Mouse (Mus musculus): ENCODE measurements around the gene Nell2.

Nell2 gene

DNA sequence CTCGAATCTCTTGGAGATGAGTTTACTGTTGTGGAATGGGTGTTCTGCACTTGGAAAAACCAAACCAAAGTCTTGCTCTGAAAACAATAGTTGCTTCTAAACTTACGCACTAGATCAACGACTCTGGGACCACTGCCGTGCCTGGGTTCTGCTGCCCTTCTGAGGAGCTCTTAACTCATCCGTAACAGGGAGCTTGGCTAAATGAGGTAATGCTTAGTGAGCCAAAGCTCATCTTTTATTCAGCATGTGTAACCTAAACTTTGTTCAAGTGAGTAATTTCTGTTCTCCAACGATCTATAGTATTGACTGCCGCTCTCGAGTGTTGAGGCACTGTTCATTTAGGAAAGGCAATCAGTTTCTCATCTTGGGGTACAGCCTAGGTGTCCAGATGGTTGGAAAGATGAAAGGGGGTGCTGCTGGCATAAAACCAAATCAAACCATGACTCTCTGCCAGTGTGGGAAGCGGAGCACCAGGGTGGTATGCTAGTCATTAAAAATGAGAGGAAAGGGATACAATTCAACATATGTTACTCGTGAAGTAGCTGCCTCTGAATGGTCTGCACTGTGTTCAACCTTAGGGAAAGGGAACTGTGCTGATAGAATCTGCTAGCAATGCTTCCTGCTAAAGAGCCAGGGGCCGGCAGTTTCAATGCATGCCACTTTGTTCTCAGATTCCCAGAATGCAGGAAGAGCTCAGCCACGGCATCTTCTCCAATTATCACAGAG, 311.6 kb downstream of the Nell2 start:
- DNase-seq: no peak

- DNase-seq: no peak
These were observed 317.8 kb downstream of the Nell2 start for GRCm38 (mm10) chr15:95210551-95210950.

DNA sequence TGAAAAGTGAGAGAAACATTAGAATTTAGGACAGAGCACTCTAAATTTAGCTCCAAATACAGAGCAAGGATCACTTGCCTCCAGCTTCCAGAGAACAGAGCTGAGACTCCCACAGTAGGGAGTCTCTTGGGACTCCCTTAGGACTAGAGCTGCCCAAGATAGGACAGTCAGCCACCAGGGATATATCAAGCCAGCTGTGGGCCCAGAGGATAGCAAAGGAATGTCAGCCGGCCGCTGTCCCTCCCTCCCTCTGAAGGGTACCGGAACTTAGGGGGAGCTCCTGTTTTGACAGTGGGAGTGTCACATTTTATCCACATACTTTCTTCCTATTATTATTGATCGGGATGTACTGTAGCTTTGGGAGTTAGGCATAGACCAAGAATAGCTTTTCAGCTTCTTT, 319.2 kb downstream of the Nell2 start:
- DNase-seq: no peak

DNA sequence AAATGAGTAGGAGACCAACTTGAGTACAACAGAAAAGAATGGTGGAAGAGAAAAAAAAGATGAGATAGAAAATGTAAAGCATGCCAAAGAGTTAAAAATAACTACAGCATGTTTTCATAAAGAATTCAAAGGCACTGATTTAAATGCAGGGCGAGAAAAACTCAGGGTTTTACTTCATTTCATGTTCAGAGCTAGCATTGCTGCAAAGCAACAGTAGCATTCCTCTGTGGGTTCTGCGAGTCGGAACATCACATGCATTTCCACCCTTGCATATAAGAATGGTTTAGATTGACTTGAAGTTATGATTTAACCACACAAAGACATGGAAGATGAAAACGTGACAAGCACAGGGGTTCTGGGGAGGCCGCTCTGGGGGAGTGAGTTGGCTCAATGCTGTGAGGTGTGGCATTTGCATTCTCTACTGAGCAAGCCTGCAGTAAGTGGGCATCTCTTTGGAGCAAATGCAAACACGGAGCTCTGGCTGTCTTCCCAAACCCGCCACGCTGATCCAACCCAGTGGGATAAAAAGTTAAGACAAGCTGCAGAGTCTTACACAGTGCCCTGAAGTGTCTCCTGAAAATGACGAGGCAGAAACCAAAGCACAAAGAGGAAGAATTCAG, 334.6 kb downstream of the Nell2 start:
- no peak for DNase-seq

DNA sequence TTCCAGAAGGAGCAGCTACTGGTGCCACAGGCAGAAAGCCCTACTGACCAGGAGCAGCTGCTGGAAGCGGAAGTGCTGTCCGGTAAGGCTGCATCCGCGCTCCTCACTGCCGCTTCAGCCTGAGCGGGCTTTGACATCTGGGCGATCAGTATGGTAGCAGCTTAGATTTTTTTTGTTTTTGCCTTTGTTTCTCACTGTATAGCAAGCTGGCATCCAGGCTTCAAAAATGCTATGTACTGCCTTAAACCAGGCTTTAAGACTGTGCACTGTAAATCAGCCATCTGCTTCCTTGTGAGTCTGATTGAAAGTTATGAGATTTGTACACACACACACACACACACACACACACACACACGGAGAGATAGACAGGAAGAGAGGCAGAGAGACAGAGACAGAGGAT, 335.4 kb downstream of the Nell2 start:
- DNase-seq: no peak

GRCm38 (mm10) chr15:95186226-95186625, 342.1 kb downstream of the Nell2 start:
- no peak for DNase-seq

GRCm38 (mm10) chr15:95185419-95185818, 342.9 kb downstream of the Nell2 start:
- DNase-seq: no peak

DNA sequence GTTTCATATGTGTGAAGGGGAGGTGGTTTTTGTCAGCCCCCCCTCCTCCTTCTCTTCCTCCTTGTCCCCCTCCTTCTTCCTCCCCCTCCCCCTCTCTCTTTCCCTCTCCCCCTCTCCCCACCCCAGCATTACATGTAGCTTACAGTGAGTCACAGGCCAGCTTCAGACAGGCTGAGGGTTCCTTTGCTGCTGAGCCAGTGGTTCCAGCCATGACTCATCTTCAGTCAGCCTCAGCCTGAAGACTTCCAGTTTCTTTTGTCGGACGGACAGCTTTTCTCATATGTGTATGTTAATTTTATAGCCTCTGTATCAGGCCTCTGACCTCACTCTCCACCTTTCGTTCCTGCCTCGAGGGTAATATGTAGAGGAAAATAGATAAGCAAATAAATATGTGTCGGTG, 344.9 kb downstream of the Nell2 start:
- DNase-seq: no peak

GRCm38 (mm10) chr15:95156828-95157227, 371.5 kb downstream of the Nell2 start:
- no peak for DNase-seq

- DNase-seq: no peak
These were observed 383.2 kb downstream of the Nell2 start for GRCm38 (mm10) chr15:95145118-95145517.

DNA sequence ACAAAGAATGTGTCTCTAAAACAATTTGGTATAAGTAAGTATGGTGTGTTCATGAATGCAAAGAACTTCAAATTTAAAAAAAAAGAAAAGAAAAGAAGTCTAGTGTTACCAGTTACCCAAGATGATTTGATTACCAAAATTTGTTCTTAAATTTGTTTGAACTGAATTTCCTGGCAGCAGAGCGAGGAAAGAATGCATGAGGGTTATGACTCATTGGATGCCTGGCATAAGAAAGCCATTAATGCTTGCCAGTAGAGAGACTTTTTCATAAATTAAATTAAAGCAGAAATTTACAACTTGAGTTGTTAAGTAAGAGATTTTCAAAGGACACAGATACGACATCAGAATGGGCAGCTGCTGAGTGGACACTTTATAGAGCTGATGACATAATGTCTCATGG, 384.2 kb downstream of the Nell2 start:
- no peak for DNase-seq

GRCm38 (mm10) chr15:95138709-95139409, 389.5 kb downstream of the Nell2 start:
- DNase-seq: no peak

GRCm38 (mm10) chr15:95137018-95137810, 391.1 kb downstream of the Nell2 start:
- DNase-seq: no peak

GRCm38 (mm10) chr15:95135926-95136609, 392.3 kb downstream of the Nell2 start:
- no peak for DNase-seq

GRCm38 (mm10) chr15:95131401-95131800, 397.0 kb downstream of the Nell2 start:
- DNase-seq: no peak

DNA sequence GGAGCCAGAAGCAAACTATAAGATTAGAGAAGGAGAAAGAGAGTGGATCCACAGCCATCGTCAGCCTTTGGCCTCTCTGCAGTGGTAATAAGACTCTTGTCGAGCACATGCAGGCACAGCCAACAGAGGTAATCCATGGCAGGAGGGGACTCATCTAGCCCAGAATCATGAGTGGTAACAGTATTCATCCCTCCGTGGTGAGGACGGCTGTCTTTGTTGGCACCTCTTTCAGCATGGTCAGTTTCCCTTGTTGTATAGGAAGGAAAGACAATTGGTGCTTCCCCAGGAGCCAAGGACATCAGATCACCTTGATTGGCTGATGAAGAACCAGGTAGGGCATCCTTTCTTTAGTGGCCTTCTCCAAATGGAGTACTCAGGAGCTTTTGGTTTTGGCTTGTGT, 419.7 kb downstream of the Nell2 start:
- no peak for DNase-seq

DNA sequence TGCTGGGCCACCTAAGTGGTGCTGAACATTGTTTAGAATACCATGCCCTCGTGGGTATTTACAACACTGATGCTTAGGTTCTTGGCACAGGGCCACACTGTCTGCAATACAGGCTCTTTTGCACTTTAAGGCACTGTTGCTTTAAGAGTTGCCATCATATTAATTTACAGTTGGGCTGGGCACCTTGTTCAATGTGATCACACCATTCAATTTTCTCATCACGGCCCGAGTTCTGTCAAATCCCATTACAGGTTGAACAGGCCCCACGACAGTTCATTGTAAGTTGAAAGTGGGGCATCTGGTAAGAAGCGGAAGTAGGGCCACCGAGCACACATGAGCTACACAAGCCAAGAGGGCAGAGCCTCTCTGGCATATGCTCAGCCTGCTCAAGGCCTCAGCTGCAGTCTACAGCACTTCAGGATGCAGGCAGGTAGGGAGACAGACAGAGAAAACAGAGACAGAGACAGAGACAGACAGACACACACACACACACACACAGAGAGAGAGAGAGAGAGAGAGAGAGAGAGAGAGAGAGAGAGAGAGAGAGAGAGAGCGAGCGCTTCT, 421.0 kb downstream of the Nell2 start:
- DNase-seq: no peak

- DNase-seq: no peak
These were observed 426.8 kb downstream of the Nell2 start for GRCm38 (mm10) chr15:95101522-95101921.

DNA sequence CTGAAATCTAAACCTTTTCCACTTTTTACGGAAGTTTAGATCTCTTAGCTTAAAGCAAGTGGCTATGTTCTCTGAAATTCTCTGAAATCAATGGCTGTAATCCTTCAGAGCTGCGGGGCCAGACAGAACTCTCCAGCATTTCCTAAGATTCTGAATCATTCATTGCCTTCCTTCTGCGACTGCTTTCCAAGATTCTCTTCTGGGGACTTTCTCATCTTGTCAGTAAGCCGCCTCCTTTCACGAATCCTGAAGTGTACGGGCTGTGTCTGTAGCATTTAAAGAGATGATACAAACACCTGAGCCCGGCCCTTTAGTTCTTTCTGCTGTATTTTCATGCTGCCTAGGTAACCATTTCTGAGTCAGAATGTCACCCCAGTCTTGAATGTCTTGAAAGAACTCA, 428.2 kb downstream of the Nell2 start:
- no peak for DNase-seq

- DNase-seq: no peak
These were observed 442.4 kb downstream of the Nell2 start for GRCm38 (mm10) chr15:95085962-95086361.

DNA sequence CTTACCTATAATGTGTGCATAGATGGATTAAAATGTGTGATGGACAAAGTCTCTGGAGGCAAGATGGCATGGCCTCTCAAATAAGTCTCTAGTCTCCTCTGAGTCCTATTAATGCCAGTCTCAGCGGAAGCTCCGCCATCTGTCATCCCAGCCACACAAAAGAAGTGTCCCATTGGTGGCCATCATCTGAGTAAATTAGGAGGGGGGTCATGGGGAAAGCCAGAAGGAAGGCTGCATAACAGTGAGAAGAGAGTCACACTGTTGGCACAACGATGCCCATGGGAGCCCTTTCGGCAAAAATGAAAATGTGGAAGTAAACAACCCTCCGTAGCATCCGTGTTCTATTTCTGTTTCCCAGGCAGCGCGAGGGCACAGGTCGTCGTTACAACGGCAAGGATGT, 446.7 kb downstream of the Nell2 start:
- DNase-seq: no peak

GRCm38 (mm10) chr15:95075356-95075755, 453.0 kb downstream of the Nell2 start:
- DNase-seq: no peak
